Mouse (Mus musculus) neural tube, embryonic 15.5 days (tissue): ENCODE data around the gene Zhx3. TPM values are rescaled to one million over a fixed set of nuclear protein-coding genes. Genes with fewer than 3 reads are reported as not detected.

Source experiments
- ATAC-seq: fragments of 200-750 bp; cut with Nextera tagmentation; 2 replicates; pipeline ENCODE4 v1.8.0; 2017; ENCODE audit warnings: mild to moderate bottlenecking, moderate TSS enrichment, moderate library complexity; ENCODE audit not compliant: low FRiP score
- H3K27ac ChIP-seq: fragments of 300-500 bp; sonication (generic); replicated peaks from 2 replicates; pipeline ENCODE4 v1.5.1; 2015; ENCODE audit warnings: mild to moderate bottlenecking, inconsistent platforms
- H3K27me3 ChIP-seq: fragments of 300-500 bp; sonication (generic); replicated peaks from 2 replicates; pipeline ENCODE4 v1.6.1; 2015; ENCODE audit warnings: inconsistent platforms
- H3K36me3 ChIP-seq: fragments of 300-500 bp; sonication (generic); 2 replicates; pipeline ENCODE4 v1.6.1; 2015; ENCODE audit warnings: inconsistent platforms
- H3K4me1 ChIP-seq: fragments of 300-500 bp; sonication (generic); 2 replicates; pipeline ENCODE4 v1.6.1; 2015; ENCODE audit warnings: inconsistent platforms
- H3K4me2 ChIP-seq: fragments of 300-500 bp; sonication (generic); 2 replicates; pipeline ENCODE4 v1.6.1; 2015; ENCODE audit warnings: inconsistent platforms, mild to moderate bottlenecking, moderate library complexity
- H3K4me3 ChIP-seq: fragments of 300-500 bp; sonication (generic); replicated peaks from 2 replicates; pipeline ENCODE4 v1.5.1; 2015; ENCODE audit warnings: mild to moderate bottlenecking, inconsistent platforms
- H3K9ac ChIP-seq: fragments of 300-500 bp; sonication (generic); replicated peaks from 2 replicates; pipeline ENCODE4 v1.6.1; 2015; ENCODE audit warnings: mild to moderate bottlenecking, inconsistent platforms
- H3K9me3 ChIP-seq: fragments of 300-500 bp; sonication (generic); replicated peaks from 2 replicates; pipeline ENCODE4 v1.6.1; 2016; ENCODE audit warnings: inconsistent platforms
- WGBS: fragments of 180-500 bp; shearing (Covaris S2); methylation state at CpG from one replicate; pipeline ENCODE4 v1.1.7; 2015; ENCODE audit warnings: mixed read lengths; 5-methylcytosine and 5-hydroxymethylcytosine counted together
- polyA plus RNA-seq: library from polyadenylated mRNA; unstranded; fragments of >200 nt; fragmentation: Nextera tagmentation; extraction: Ambion mirVana; gene quantifications from 2 replicates; pipeline ENCODE4 v1.2.1, GENCODE M21; 2015

Gene Zhx3
- polyA plus RNA-seq, 1 experiment from 2014 or later: 17.9 TPM

GRCm38 (mm10) chr2:160745497-160745896 lies 127.3 kb downstream of the Zhx3 start:
- H3K4me3 ChIP-seq: no peak overlapping the region
- H3K9ac ChIP-seq: no peak overlapping the region
- 0 out of 2 replicates have a peak overlapping the region, but pooled peaks have one; percentile 23 for H3K27ac ChIP-seq
- H3K4me2 ChIP-seq: no peak overlapping the region
- WGBS: 90% methylated on average over 1 of the region's 1 CpGs
- H3K27me3 ChIP-seq: no peaks in the 10 kb centered on the region
- peaks cover 44% of the 10 kb centered on the region for H3K36me3 ChIP-seq
- ATAC-seq: no peak
- no peaks in the 10 kb centered on the region for H3K9me3 ChIP-seq
- peaks cover 48% of the 10 kb centered on the region for H3K4me1 ChIP-seq

DNA sequence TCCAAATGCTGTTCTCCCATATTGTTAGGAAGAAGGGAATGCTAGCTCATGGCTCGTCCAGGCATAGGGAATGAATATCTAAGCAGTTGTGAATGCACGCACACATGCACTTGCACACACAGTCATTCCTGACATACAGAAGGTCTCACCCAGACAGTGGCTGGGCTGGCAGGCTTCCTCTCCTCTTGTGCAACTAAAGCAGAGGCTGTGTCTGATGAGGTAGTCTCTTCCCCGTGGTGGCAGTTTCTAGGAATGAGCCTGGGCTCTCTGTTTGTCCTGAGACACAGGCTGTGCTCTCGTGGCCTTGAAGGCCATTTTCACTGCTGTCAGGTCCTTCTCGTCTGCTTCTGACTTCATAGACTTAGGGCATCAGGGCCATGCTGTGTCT lies 128.0 kb downstream of the Zhx3 start:
- peak overlapping the region; percentile 23; the same call in 1 of the 2 replicates for H3K27ac ChIP-seq
- no peak for ATAC-seq
- H3K4me1 ChIP-seq: peaks cover 55% of the 10 kb centered on the region
- H3K36me3 ChIP-seq: peaks cover 39% of the 10 kb centered on the region
- no peak overlapping the region for H3K4me2 ChIP-seq
- 88% methylated on average over 5 of the region's 5 CpGs for WGBS
- no peaks in the 10 kb centered on the region for H3K9me3 ChIP-seq
- H3K27me3 ChIP-seq: no peaks in the 10 kb centered on the region
- H3K9ac ChIP-seq: no peak overlapping the region
- H3K4me3 ChIP-seq: no peak overlapping the region

DNA sequence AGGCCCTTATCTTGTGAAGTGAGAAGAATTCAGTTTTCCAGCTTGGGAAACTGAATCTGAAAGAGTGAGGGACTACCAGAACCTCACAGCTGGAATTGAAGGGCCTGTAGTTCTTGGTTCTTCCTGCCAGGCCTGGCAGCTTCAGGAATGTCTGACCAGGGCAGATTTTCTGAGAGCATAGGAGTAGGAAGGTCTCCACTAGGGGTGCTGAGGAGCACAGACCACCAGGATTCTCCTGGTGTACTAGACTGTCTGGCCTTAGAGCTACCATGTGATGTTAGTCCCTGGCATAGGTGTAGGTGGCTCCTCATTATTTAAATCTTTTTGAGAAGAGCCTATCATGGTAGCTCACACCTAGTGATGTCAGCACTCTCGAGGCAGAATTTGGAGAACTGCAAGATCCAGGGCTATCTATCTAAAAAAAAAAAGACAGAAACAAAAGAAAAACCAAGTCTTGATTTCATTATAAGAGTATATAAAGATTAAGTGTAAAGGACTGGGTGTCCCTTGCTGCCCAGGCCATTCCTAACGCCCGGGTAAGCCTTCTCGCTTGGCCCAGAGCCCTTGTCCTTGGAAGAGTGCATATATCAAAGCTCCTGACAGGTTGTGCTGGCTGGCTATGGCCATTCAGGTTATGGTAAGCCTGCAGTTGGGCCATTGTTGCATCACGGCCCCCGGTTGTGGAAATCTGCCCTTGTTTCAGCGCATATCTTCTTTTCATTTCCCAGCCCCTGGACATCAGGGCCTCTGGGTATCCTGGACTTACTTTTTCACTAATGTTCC lies 128.6 kb downstream of the Zhx3 start:
- no peak overlapping the region for H3K4me3 ChIP-seq
- no peak overlapping the region for H3K4me2 ChIP-seq
- no peak overlapping the region for H3K9ac ChIP-seq
- ATAC-seq: no peak
- H3K9me3 ChIP-seq: no peaks in the 10 kb centered on the region
- WGBS: 68% methylated on average over 7 of the region's 7 CpGs
- H3K27ac ChIP-seq: peak overlapping the region; percentile 23; the same call in 1 of the 2 replicates
- H3K4me1 ChIP-seq: peaks cover 60% of the 10 kb centered on the region
- H3K36me3 ChIP-seq: peaks cover 33% of the 10 kb centered on the region
- no peaks in the 10 kb centered on the region for H3K27me3 ChIP-seq

DNA sequence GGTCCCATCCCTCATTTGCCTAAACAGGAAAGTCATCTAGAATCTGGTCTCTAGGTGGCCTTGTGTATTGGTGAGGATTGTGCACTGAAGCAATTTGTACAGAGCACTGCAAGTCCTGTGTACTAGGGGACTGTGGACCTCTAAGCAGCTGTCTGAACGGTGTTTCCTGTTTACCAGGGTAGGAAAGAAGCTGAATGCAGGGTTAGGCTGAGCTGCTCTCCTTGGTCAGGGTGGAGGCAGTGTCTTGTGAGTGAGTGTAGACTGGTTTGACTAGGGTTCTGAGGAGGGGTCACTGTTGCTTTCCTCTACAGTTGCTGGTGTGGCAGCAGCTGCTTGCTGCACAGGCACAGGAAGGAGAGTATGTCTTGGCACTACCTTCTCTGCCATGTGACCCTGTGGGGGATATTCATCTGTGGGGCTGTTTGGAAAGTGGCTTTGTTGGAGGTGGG lies 130.6 kb downstream of the Zhx3 start:
- Histone ChIP-seq H3K9ac (no peak overlapping the region), H3K4me2 (no peak overlapping the region), H3K36me3 (peaks cover 14% of the 10 kb centered on the region), H3K27me3 (no peaks in the 10 kb centered on the region), H3K9me3 (no peaks in the 10 kb centered on the region), H3K4me3 (no peak overlapping the region), H3K27ac (0 out of 2 replicates have a peak overlapping the region, but pooled peaks have one; percentile 30), H3K4me1 (peaks cover 79% of the 10 kb centered on the region)
- no peak for ATAC-seq
- 71% methylated on average over 1 of the region's 1 CpGs for WGBS

DNA sequence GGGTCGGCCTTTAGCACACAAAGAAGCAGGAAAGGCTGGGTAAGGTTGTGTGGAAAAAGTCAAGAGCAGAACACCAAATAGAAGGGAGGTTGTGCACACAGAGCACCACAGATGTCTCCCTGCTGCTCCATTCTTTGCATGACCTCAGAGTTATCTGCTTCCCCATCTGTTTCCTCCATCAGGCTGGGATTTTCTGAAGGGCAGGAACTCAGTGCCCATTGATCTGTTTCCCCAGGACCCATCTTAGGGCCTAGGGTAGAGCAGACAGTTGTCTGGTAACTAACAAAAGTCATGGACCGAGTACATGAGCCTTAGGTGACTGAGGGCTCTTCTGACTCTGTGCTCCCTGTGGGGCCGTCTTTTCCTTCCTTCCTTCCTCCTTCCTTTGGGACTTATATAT lies 131.2 kb downstream of the Zhx3 start:
- Histone ChIP-seq H3K27me3 (no peaks in the 10 kb centered on the region), H3K4me1 (peaks cover 83% of the 10 kb centered on the region), H3K9me3 (no peaks in the 10 kb centered on the region), H3K36me3 (peaks cover 14% of the 10 kb centered on the region), H3K9ac (no peak overlapping the region), H3K4me2 (no peak overlapping the region), H3K27ac (peak overlapping the region; percentile 19; the same call in 1 of the 2 replicates), H3K4me3 (no peak overlapping the region)
- 77% methylated on average over 3 of the region's 3 CpGs for whole genome bisulfite sequencing
- ATAC-seq: no peak

GRCm38 (mm10) chr2:160740521-160741156 lies 132.2 kb downstream of the Zhx3 start:
- WGBS: 55% methylated on average over 11 of the region's 11 CpGs
- ATAC-seq: no peak

DNA sequence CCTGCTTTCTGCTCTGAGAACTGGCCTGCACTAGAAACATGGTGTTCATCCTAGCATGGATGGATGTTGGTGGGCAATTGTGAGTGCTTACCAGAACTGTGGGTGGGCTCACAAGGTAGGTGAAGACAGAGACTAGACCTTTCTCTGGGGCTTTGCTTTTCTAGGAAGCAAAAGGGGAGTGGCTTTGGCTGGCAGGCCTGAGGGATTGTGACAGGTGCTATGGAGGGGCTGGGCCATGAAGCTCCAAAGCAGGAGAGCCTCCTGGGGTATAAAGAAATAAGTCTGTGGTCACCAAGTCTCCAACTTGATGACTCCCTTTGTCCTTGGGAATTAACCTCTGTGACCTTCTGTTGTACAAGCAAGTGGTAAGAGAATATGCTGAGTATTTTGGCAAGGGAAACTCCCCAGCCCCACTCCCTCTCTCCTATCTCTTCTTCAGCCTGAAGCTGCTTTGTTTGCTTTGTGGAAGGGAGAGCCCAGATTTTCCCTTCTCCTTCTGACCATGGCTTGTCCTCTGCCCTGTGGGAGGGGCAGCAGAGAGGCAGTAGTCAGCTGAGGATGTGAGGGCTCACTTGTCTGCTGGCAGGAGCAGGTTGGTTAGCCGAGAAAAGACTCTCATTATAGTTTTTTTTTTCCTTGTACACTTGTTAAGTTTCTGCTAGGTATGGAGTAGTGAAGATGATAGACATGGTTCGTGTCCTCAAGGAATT lies 133.0 kb downstream of the Zhx3 start:
- H3K9me3 ChIP-seq: no peaks in the 10 kb centered on the region
- no peaks in the 10 kb centered on the region for H3K27me3 ChIP-seq
- no peak overlapping the region for H3K27ac ChIP-seq
- peaks cover 18% of the 10 kb centered on the region for H3K36me3 ChIP-seq
- no peak overlapping the region for H3K4me3 ChIP-seq
- H3K4me1 ChIP-seq: peaks cover 87% of the 10 kb centered on the region
- 59% methylated on average over 2 of the region's 2 CpGs for WGBS
- ATAC-seq: no peak
- H3K4me2 ChIP-seq: no peak overlapping the region
- no peak overlapping the region for H3K9ac ChIP-seq

More at GRCm38 (mm10) chr2:160740521-160741156, 132.2 kb downstream of the Zhx3 start:
- Histone ChIP-seq H3K4me1 (peaks cover 87% of the 10 kb centered on the region), H3K27me3 (no peaks in the 10 kb centered on the region), H3K9ac (no peak overlapping the region), H3K36me3 (peaks cover 16% of the 10 kb centered on the region), H3K4me2 (no peak overlapping the region), H3K4me3 (no peak overlapping the region), H3K27ac (0 out of 2 replicates have a peak overlapping the region, but pooled peaks have one; percentile 19), H3K9me3 (no peaks in the 10 kb centered on the region)

GRCm38 (mm10) chr2:160738354-160738753 lies 134.4 kb downstream of the Zhx3 start:
- Histone ChIP-seq H3K27me3 (no peaks in the 10 kb centered on the region), H3K9me3 (no peaks in the 10 kb centered on the region), H3K4me2 (no peak overlapping the region), H3K4me3 (no peak overlapping the region), H3K36me3 (peaks cover 18% of the 10 kb centered on the region), H3K27ac (peak overlapping the region; percentile 60; the same call in 1 of the 2 replicates), H3K9ac (no peak overlapping the region), H3K4me1 (peaks cover 89% of the 10 kb centered on the region)
- WGBS: 49% methylated on average over 5 of the region's 5 CpGs
- no peak for ATAC-seq

DNA sequence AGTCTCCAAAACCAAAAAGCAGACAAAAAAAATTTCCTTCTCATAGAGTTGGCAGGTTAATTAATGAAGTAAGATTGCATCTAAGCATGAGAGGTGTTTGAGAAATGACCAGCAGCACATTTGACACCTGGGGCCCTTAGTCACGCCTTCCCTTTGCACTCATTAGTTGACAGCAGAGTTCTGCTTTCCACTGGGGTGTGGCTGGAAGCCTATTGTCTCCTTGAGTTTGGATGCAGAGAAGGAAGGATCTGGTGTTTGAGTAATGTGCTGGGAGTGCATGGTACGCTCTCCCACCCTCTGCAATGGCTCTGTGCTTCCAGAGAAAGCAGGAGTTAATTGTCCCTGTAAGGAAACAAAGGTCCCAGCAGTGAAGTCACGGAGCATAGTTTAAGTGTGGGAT lies 136.3 kb downstream of the Zhx3 start:
- no peak overlapping the region for H3K9ac ChIP-seq
- peaks cover 85% of the 10 kb centered on the region for H3K4me1 ChIP-seq
- H3K27me3 ChIP-seq: no peaks in the 10 kb centered on the region
- no peak overlapping the region for H3K27ac ChIP-seq
- H3K36me3 ChIP-seq: peaks cover 18% of the 10 kb centered on the region
- H3K4me3 ChIP-seq: no peak overlapping the region
- no peak overlapping the region for H3K4me2 ChIP-seq
- WGBS: 95% methylated on average over 3 of the region's 3 CpGs
- H3K9me3 ChIP-seq: no peaks in the 10 kb centered on the region
- no peak for ATAC-seq

DNA sequence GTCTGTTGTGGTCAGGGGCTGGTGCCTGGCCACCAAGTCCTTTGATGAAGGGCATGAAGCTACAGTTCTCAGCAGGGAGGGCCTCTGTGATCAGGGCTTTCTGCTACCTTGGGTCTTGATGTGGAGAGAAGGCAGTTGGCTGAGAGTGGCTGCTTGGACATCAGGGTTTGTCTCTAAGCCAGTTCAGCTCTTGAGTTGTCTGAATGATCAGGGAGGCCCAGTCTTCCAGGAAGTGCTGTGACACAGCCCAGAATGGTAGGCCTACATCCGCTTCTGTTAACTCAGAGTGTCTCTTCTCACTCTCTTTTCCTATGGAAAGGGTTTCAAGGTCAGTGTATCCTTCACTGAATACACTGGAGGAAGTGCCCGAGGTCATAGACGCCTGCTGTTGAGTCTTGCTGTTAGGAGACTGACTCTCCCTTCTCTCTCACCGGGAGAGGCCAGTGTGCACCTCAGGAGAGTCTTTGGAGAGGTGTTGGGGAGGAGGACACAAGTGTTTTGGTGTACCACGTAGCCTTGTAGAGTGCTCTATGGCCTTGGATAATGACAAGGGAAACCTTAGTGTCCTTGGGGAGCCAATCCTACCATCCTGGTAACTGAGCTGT lies 137.0 kb downstream of the Zhx3 start:
- H3K27me3 ChIP-seq: no peaks in the 10 kb centered on the region
- H3K27ac ChIP-seq: no peak overlapping the region
- no peak for ATAC-seq
- H3K4me1 ChIP-seq: peaks cover 80% of the 10 kb centered on the region
- WGBS: 92% methylated on average over 5 of the region's 5 CpGs
- no peak overlapping the region for H3K4me2 ChIP-seq
- no peak overlapping the region for H3K4me3 ChIP-seq
- peaks cover 18% of the 10 kb centered on the region for H3K36me3 ChIP-seq
- no peak overlapping the region for H3K9ac ChIP-seq
- no peaks in the 10 kb centered on the region for H3K9me3 ChIP-seq

GRCm38 (mm10) chr2:160734331-160734730 lies 138.5 kb downstream of the Zhx3 start:
- Histone ChIP-seq H3K36me3 (peaks cover 18% of the 10 kb centered on the region), H3K4me2 (peak overlapping the region; percentile 94), H3K4me1 (peaks cover 78% of the 10 kb centered on the region), H3K9ac (peak overlapping the region; percentile 11; the same call in 1 of the 2 replicates), H3K4me3 (no peak overlapping the region; the same call in 1 of the 2 replicates), H3K27ac (no peak overlapping the region), H3K9me3 (no peaks in the 10 kb centered on the region), H3K27me3 (no peaks in the 10 kb centered on the region)
- WGBS: 92% methylated on average over 3 of the region's 3 CpGs
- no peak for ATAC-seq
